Mouse (Mus musculus) midbrain, embryonic 16.5 days (tissue): ENCODE results near the gene Dcn. TPM values are rescaled to one million over a fixed set of nuclear protein-coding genes. Genes with fewer than 3 reads are reported as not detected.

Experiments used
- ATAC-seq: fragments of 200-750 bp; cut with Nextera tagmentation; 2 replicates; pipeline ENCODE4 v1.8.0; 2017; ENCODE audit warnings: moderate TSS enrichment
- H3K27ac ChIP-seq: fragments of 300-500 bp; sonication (generic); 2 replicates; pipeline ENCODE4 v1.5.1; 2014; ENCODE audit warnings: mild to moderate bottlenecking, low read length, mixed read lengths
- H3K27me3 ChIP-seq: fragments of 300-500 bp; sonication (generic); 2 replicates; pipeline ENCODE4 v1.6.1; 2014; ENCODE audit warnings: low read depth, low read length, mixed read lengths; ENCODE audit not compliant: control insufficient read depth, insufficient read depth
- H3K36me3 ChIP-seq: fragments of 300-500 bp; sonication (generic); 2 replicates; pipeline ENCODE4 v1.6.1; 2014; ENCODE audit warnings: mild to moderate bottlenecking, low read length, moderate library complexity, mixed read lengths; ENCODE audit not compliant: control insufficient read depth, insufficient read depth
- H3K4me1 ChIP-seq: fragments of 300-500 bp; sonication (generic); 2 replicates; pipeline ENCODE4 v1.6.1; 2014; ENCODE audit warnings: mild to moderate bottlenecking, low read length, mixed read lengths; ENCODE audit not compliant: control insufficient read depth, insufficient read depth
- H3K4me2 ChIP-seq: fragments of 300-500 bp; sonication (generic); 2 replicates; pipeline ENCODE4 v1.6.1; 2014; ENCODE audit warnings: mild to moderate bottlenecking, low read length, mixed read lengths
- H3K4me3 ChIP-seq: fragments of 300-500 bp; sonication (generic); 2 replicates; pipeline ENCODE4 v1.5.1; 2014; ENCODE audit warnings: low read depth, mild to moderate bottlenecking, low read length, moderate library complexity, mixed read lengths
- H3K9ac ChIP-seq: fragments of 300-500 bp; sonication (generic); 2 replicates; pipeline ENCODE4 v1.6.1; 2014; ENCODE audit warnings: low read depth, low read length, mixed read lengths
- H3K9me3 ChIP-seq: fragments of 300-500 bp; sonication (generic); replicated peaks from 2 replicates; pipeline ENCODE4 v1.6.1; 2014; ENCODE audit warnings: mild to moderate bottlenecking, low read length, mixed read lengths; ENCODE audit not compliant: control insufficient read depth, poor library complexity, severe bottlenecking
- WGBS: fragments of 180-500 bp; shearing (Covaris S2); extraction: QIAGEN DNeasy Blood & Tissue Kit; methylation state at CpG from one replicate; pipeline ENCODE4 v1.1.7; 2014; 5-methylcytosine and 5-hydroxymethylcytosine counted together
- polyA plus RNA-seq: library from polyadenylated mRNA; unstranded; fragments of >200 nt; fragmentation: Nextera tagmentation; extraction: Ambion mirVana; gene quantifications from 2 replicates; pipeline ENCODE4 v1.2.1, GENCODE M21; 2015

Gene Dcn
- polyA plus RNA-seq, result 45.0 and 51.1 TPM in 2 replicates

GRCm38 (mm10) chr10:97479004-97479766, at the start of gene Dcn:
TSS of gene Dcn (plus strand) at chr10:97479609.
- Histone ChIP-seq H3K27me3 (no peaks in the 10 kb centered on the region), H3K4me2 (peak within 1 kb of the TSS; percentile 37; the same call in 1 of the 2 replicates), H3K36me3 (no peaks in the 10 kb centered on the region), H3K9me3 (no peaks in the 10 kb centered on the region), H3K4me3 (no peak within 1 kb of the TSS), H3K27ac (no peak within 1 kb of the TSS), H3K4me1 (peaks cover 7% of the 10 kb centered on the region), H3K9ac (no peak within 1 kb of the TSS)
- no peak for ATAC-seq
- WGBS, result 7% methylated on average over 7 of the region's 7 CpGs

- Histone ChIP-seq H3K27ac (no peak overlapping the region), H3K4me3 (no peak overlapping the region), H3K36me3 (no peaks in the 10 kb centered on the region), H3K4me1 (no peaks in the 10 kb centered on the region), H3K4me2 (no peak overlapping the region), H3K9ac (no peak overlapping the region), H3K27me3 (no peaks in the 10 kb centered on the region), H3K9me3 (no peaks in the 10 kb centered on the region)
- 88% methylated on average over 5 of the region's 5 CpGs for WGBS
- no peak for ATAC-seq
These were observed 42.7 kb upstream of the Dcn start for GRCm38 (mm10) chr10:97436662-97437061.

- 56% methylated on average over 2 of the region's 2 CpGs for WGBS
- no peak overlapping the region for H3K9ac ChIP-seq
- H3K4me1 ChIP-seq, result no peaks in the 10 kb centered on the region
- H3K27ac ChIP-seq, result no peak overlapping the region
- no peak overlapping the region for H3K4me3 ChIP-seq
- no peaks in the 10 kb centered on the region for H3K27me3 ChIP-seq
- H3K36me3 ChIP-seq, result no peaks in the 10 kb centered on the region
- no peaks in the 10 kb centered on the region for H3K9me3 ChIP-seq
- no peak overlapping the region for H3K4me2 ChIP-seq
- ATAC-seq, result no peak
These were observed 37.1 kb upstream of the Dcn start for GRCm38 (mm10) chr10:97442300-97442699.

GRCm38 (mm10) chr10:97446486-97446885, 32.9 kb upstream of the Dcn start:
- H3K4me3 ChIP-seq, result no peak overlapping the region
- no peak overlapping the region for H3K27ac ChIP-seq
- H3K36me3 ChIP-seq, result no peaks in the 10 kb centered on the region
- H3K9me3 ChIP-seq, result peaks cover 4% of the 10 kb centered on the region; the same call in 1 of the 2 replicates
- no peaks in the 10 kb centered on the region for H3K27me3 ChIP-seq
- H3K4me2 ChIP-seq, result no peak overlapping the region
- no peak overlapping the region for H3K9ac ChIP-seq
- ATAC-seq, result no peak
- 92% methylated on average over 4 of the region's 4 CpGs for WGBS
- H3K4me1 ChIP-seq, result no peaks in the 10 kb centered on the region

GRCm38 (mm10) chr10:97452886-97453285, 26.5 kb upstream of the Dcn start:
- Histone ChIP-seq H3K27ac (no peak overlapping the region), H3K27me3 (no peaks in the 10 kb centered on the region), H3K4me2 (no peak overlapping the region), H3K4me3 (no peak overlapping the region), H3K36me3 (no peaks in the 10 kb centered on the region), H3K9me3 (peaks cover 4% of the 10 kb centered on the region; the same call in 1 of the 2 replicates), H3K4me1 (no peaks in the 10 kb centered on the region), H3K9ac (no peak overlapping the region)
- WGBS, result 63% methylated on average over 1 of the region's 1 CpGs
- no peak for ATAC-seq

- H3K27ac ChIP-seq, result no peak overlapping the region
- ATAC-seq, result no peak
- H3K36me3 ChIP-seq, result no peaks in the 10 kb centered on the region
- no peak overlapping the region for H3K4me3 ChIP-seq
- no peak overlapping the region for H3K9ac ChIP-seq
- 60% methylated on average over 9 of the region's 9 CpGs for WGBS
- H3K9me3 ChIP-seq, result peaks cover 4% of the 10 kb centered on the region; the same call in 1 of the 2 replicates
- H3K4me2 ChIP-seq, result no peak overlapping the region
- H3K27me3 ChIP-seq, result no peaks in the 10 kb centered on the region
- no peaks in the 10 kb centered on the region for H3K4me1 ChIP-seq
These were observed 25.9 kb upstream of the Dcn start for GRCm38 (mm10) chr10:97453529-97453928.

GRCm38 (mm10) chr10:97456993-97457392, 22.4 kb upstream of the Dcn start:
- Histone ChIP-seq H3K36me3 (no peaks in the 10 kb centered on the region), H3K4me3 (no peak overlapping the region), H3K4me1 (no peaks in the 10 kb centered on the region), H3K27ac (no peak overlapping the region), H3K9ac (no peak overlapping the region), H3K27me3 (no peaks in the 10 kb centered on the region), H3K4me2 (no peak overlapping the region), H3K9me3 (no peaks in the 10 kb centered on the region)
- 92% methylated on average over 7 of the region's 7 CpGs for WGBS
- ATAC-seq, result no peak

GRCm38 (mm10) chr10:97466818-97467217, 12.6 kb upstream of the Dcn start:
- 54% methylated on average over 3 of the region's 3 CpGs for WGBS
- H3K4me3 ChIP-seq, result no peak overlapping the region
- no peak overlapping the region for H3K27ac ChIP-seq
- no peaks in the 10 kb centered on the region for H3K9me3 ChIP-seq
- no peak overlapping the region for H3K9ac ChIP-seq
- no peak for ATAC-seq
- H3K36me3 ChIP-seq, result no peaks in the 10 kb centered on the region
- H3K4me2 ChIP-seq, result no peak overlapping the region
- H3K27me3 ChIP-seq, result no peaks in the 10 kb centered on the region
- H3K4me1 ChIP-seq, result peaks cover 5% of the 10 kb centered on the region

- Histone ChIP-seq H3K27ac (no peak overlapping the region), H3K4me2 (no peak overlapping the region), H3K4me3 (no peak overlapping the region), H3K9ac (no peak overlapping the region), H3K27me3 (no peaks in the 10 kb centered on the region), H3K9me3 (no peaks in the 10 kb centered on the region), H3K36me3 (no peaks in the 10 kb centered on the region), H3K4me1 (peaks cover 5% of the 10 kb centered on the region)
- 80% methylated on average over 3 of the region's 3 CpGs for WGBS
- ATAC-seq, result no peak
These were observed 9.8 kb upstream of the Dcn start for GRCm38 (mm10) chr10:97469411-97470140.
